9 mouse cellular contexts compared by ENCODE assay signal in the genomic region with DNA sequence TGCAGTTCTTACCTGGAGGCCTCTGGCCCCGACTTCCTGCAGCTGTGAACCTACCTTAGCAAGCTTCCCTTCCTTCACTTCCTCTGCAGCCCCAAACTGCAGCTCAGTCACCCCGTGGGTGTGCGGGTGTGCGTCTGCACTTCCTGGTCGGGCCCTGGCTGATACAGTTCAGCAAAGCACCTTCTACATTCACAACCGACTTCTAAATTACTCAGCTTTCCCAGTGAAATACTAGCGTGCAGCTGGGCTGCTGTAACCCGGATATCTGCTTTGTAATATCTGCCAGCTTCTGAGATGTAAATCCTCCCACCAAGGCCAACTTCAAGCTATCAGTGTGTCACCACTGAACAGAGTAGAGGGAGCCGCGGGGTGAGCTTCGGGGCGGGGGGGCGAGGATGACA. TPM values are rescaled to one million over a fixed set of nuclear protein-coding genes. Genes with fewer than 3 reads are reported as not detected.
DNase-seq lines count a peak whose midpoint lies in the region; ATAC-seq and TF ChIP-seq lines count a peak whose summit lies in the region.
"Had no signal": no experiment of that assay in that cellular context is flagged by ENCODE, and none has a peak within 500 bp of the region (broad histone marks: within the 10 kb centered on the region; RNA-seq: fewer than 3 reads in every experiment).

No protein-coding gene starts in this region.

- DNase-seq in left cerebral cortex, adult 2 months (ENCODE audit: extremely low spot score in 1 of 2, low spot score in 2 of 2): no peak
- DNase-seq in left cerebral cortex, postnatal 25 days (ENCODE audit: low spot score in 2 of 2): no peak
- no peak for DNase-seq in layer of hippocampus, postnatal 14 days (ENCODE audit: low spot score in 2 of 2)
- DNase-seq in layer of hippocampus, adult 18-20 months (ENCODE audit: low spot score in 2 of 2): no peak

- peak; percentile 94 for ATAC-seq in inflammation-experienced regulatory T-cells, adult 6 months
- ATAC-seq in neural tube, embryonic 13.5 days (ENCODE audit: low read depth): no peak
- no peak for ATAC-seq in cerebellum, adult (ENCODE audit: insufficient number of reproducible peaks, low FRiP score, low TSS enrichment)

- WGBS in neural tube, embryonic 13.5 days: 78% methylated on average over 13 of the region's 13 CpGs

- no peak overlapping the region for H3K4me3 ChIP-seq in left cerebral cortex, adult 2 months
- H3K4me3 ChIP-seq in cortical plate, adult 2 months (ENCODE audit: insufficient read depth, low read length): no peak overlapping the region
- no peak overlapping the region for H3K4me3 ChIP-seq in neural tube, embryonic 13.5 days
- H3K4me3 ChIP-seq: megakaryocyte, embryonic 14.5 days had no signal

- H3K36me3 ChIP-seq in neural tube, embryonic 13.5 days: peaks cover 52% of the 10 kb centered on the region

- no peaks in the 10 kb centered on the region for H3K9me3 ChIP-seq in neural tube, embryonic 13.5 days
- H3K9me3 ChIP-seq: megakaryocyte, embryonic 14.5 days had no signal

- TF ChIP-seq CTCF in left cerebral cortex, adult 2 months (IDR thresholded peaks at IDR 0.05): no peak
- TF ChIP-seq CTCF in cortical plate, adult 2 months (IDR thresholded peaks at IDR 0.05; ENCODE audit: extremely low read depth, insufficient read depth, low read length): no peak

- intact Hi-C loops in left cerebral cortex, adult 2 months (cut with DNase I): loop anchor here (5.0 to 10.0 kb wide), 3 partner anchors 57 to 455 kb away; a partner anchor contains a TSS
- intact Hi-C loops in left cerebral cortex, postnatal 25 days (cut with DNase I): loop anchor here (10.0 kb wide), 1 partner anchor 265 kb away; no protein-coding TSS in a partner anchor

- TF ChIP-seq POLR2A in cortical plate, adult 2 months (IDR thresholded peaks at IDR 0.05; ENCODE audit: extremely low read depth, insufficient read depth, low read length): no peak

- H3K4me2 ChIP-seq in neural tube, embryonic 13.5 days: no peak overlapping the region

- peak overlapping the region; percentile 63; the same call in 1 of the 2 replicates for H3K27ac ChIP-seq in left cerebral cortex, adult 2 months
- H3K27ac ChIP-seq in cortical plate, adult 2 months (ENCODE audit: insufficient read depth, low read length): 0 out of 2 replicates have a peak overlapping the region, but pooled peaks have one; percentile 14
- H3K27ac ChIP-seq in neural tube, embryonic 13.5 days (replicated peaks): peak overlapping the region; percentile 84

- H3K4me1 ChIP-seq in cortical plate, adult 2 months (ENCODE audit: control insufficient read depth, insufficient read depth, low read length): no peaks in the 10 kb centered on the region
- peaks cover 15% of the 10 kb centered on the region for H3K4me1 ChIP-seq in neural tube, embryonic 13.5 days (replicated peaks)

- H3K9ac ChIP-seq in neural tube, embryonic 13.5 days: peak overlapping the region; percentile 44; the same call in 1 of the 2 replicates

- no peaks in the 10 kb centered on the region for H3K27me3 ChIP-seq in neural tube, embryonic 13.5 days
- H3K27me3 ChIP-seq: megakaryocyte, embryonic 14.5 days had no signal

RNA-seq across cellular contexts. Expression of a gene that starts 11.2 kb away (rescaled TPM):
- 10 to 100 TPM; 23.3 to 25.6 TPM for total RNA-seq in left cerebral cortex, adult 2 months (2021)
- total RNA-seq in left cerebral cortex, postnatal 25 days (2021): 10 to 100 TPM; 25.3 to 25.4 TPM
- polyA plus RNA-seq in cortical plate, adult 2 months (2012; rRNA removed): 29.6 and 30.5 TPM in 2 replicates
- polyA plus RNA-seq in inflammation-experienced regulatory T-cells, adult 6 months (2017; shearing (Covaris generic)): 10 to 100 TPM; 18.5 to 29.9 (median 29.1) TPM
- 36.3 and 43.3 TPM in 2 replicates for polyA plus RNA-seq in neural tube, embryonic 13.5 days (2015; fragmentation: Nextera tagmentation; extraction: Ambion mirVana)
- 10 to 100 TPM; 24.6 to 30.3 TPM for total RNA-seq in layer of hippocampus, postnatal 14 days (2021)
- 10 to 100 TPM; 27.2 to 31.5 TPM for total RNA-seq in layer of hippocampus, adult 18-20 months (2021)

RNA-seq across cellular contexts. Expression of a gene that starts 15.0 kb away (rescaled TPM):
- total RNA-seq in left cerebral cortex, adult 2 months (2021): 1 to 10 TPM; 4.5 to 6.7 TPM
- total RNA-seq in left cerebral cortex, postnatal 25 days (2021): 1 to 10 TPM; 5.8 to 6.8 TPM
- 11.0 and 17.0 TPM in 2 replicates for polyA plus RNA-seq in cortical plate, adult 2 months (2012; rRNA removed)
- polyA plus RNA-seq in inflammation-experienced regulatory T-cells, adult 6 months (2017; shearing (Covaris generic)): 10 to 100 TPM; 70.6 to 79.3 (median 79.1) TPM
- polyA plus RNA-seq in neural tube, embryonic 13.5 days (2015; fragmentation: Nextera tagmentation; extraction: Ambion mirVana): 5.5 and 7.5 TPM in 2 replicates
- total RNA-seq in layer of hippocampus, postnatal 14 days (2021): 10 to 100 TPM in 1 of 2 experiments, 1 to 10 TPM in 1; 9.6 to 11.8 TPM
- total RNA-seq in layer of hippocampus, adult 18-20 months (2021): 10 to 100 TPM in 1 of 2 experiments, 1 to 10 TPM in 1; 10.0 to 10.6 TPM

RNA-seq across cellular contexts. Expression of a gene that starts 29.1 kb away (rescaled TPM):
- total RNA-seq in left cerebral cortex, adult 2 months (2021): 10 to 100 TPM; 15.9 to 16.5 TPM
- 10 to 100 TPM; 11.5 to 15.5 TPM for total RNA-seq in left cerebral cortex, postnatal 25 days (2021)
- polyA plus RNA-seq in cortical plate, adult 2 months (2012; rRNA removed): 10.2 and 11.1 TPM in 2 replicates
- 1 to 10 TPM; 2.4 to 3.1 (median 2.6) TPM for polyA plus RNA-seq in inflammation-experienced regulatory T-cells, adult 6 months (2017; shearing (Covaris generic))
- polyA plus RNA-seq in neural tube, embryonic 13.5 days (2015; fragmentation: Nextera tagmentation; extraction: Ambion mirVana): 5.3 and 5.4 TPM in 2 replicates
- 10 to 100 TPM; 12.2 to 13.0 TPM for total RNA-seq in layer of hippocampus, postnatal 14 days (2021)
- 10 to 100 TPM; 14.7 to 16.3 TPM for total RNA-seq in layer of hippocampus, adult 18-20 months (2021)

RNA-seq across cellular contexts. Expression of a gene that starts 57.7 kb away (rescaled TPM):
- 10 to 100 TPM; 49.0 to 51.3 TPM for total RNA-seq in left cerebral cortex, adult 2 months (2021)
- 10 to 100 TPM; 52.2 to 60.2 TPM for total RNA-seq in left cerebral cortex, postnatal 25 days (2021)
- polyA plus RNA-seq in cortical plate, adult 2 months (2012; rRNA removed): 61.4 and 64.4 TPM in 2 replicates
- 100 to 1,000 TPM; 248 to 321 (median 312) TPM for polyA plus RNA-seq in inflammation-experienced regulatory T-cells, adult 6 months (2017; shearing (Covaris generic))
- polyA plus RNA-seq in neural tube, embryonic 13.5 days (2015; fragmentation: Nextera tagmentation; extraction: Ambion mirVana): 193 and 195 TPM in 2 replicates
- total RNA-seq in layer of hippocampus, postnatal 14 days (2021): 10 to 100 TPM; 58.7 to 66.9 TPM
- 10 to 100 TPM; 46.0 to 51.3 TPM for total RNA-seq in layer of hippocampus, adult 18-20 months (2021)

Comparison
In these comparisons a context has a peak if more than half of its experiments do, and no peak if none do; other contexts are left out.
1. H3K27ac ChIP-seq: peak in every context shown above with its lines; median percentile 84 in neural tube, embryonic 13.5 days; 63 in left cerebral cortex, adult 2 months; 14 in cortical plate, adult 2 months.